Mouse (Mus musculus): Measurements from ENCODE around the gene Abcd1. TPM values are rescaled to one million over a fixed set of nuclear protein-coding genes. Genes with fewer than 3 reads are reported as not detected.

Gene Abcd1
- polyA plus RNA-seq, 1 experiment from 2014 or later = 9.3 TPM

GRCm38 (mm10) chrX:73675231-73675630 lies 41.2 kb upstream of the Abcd1 start:
- H3K27ac ChIP-seq (replicated peaks) = no peak overlapping the region
- H3K4me2 ChIP-seq (replicated peaks; ENCODE audit: low read depth) = peak overlapping the region; percentile 66
- no peak overlapping the region for H3K4me3 ChIP-seq (ENCODE audit: low read depth, low read length)
- TF ChIP-seq EP300 (optimal IDR thresholded peaks at IDR 0.05) (no peak), CTCF (IDR thresholded peaks at IDR 0.05; ENCODE audit: low read depth) (no peak)
- no peaks in the 10 kb centered on the region for H3K27me3 ChIP-seq (ENCODE audit: control insufficient read depth, insufficient read depth, low read length)
- H3K36me3 ChIP-seq (ENCODE audit: control insufficient read depth, insufficient read depth, low read length) = no peaks in the 10 kb centered on the region
- no peaks in the 10 kb centered on the region for H3K4me1 ChIP-seq (replicated peaks; ENCODE audit: control insufficient read depth, insufficient read depth)
- ATAC-seq (ENCODE audit: low FRiP score, low TSS enrichment) = no peak
- no peaks in the 10 kb centered on the region for H3K9me3 ChIP-seq (ENCODE audit: control insufficient read depth, low read length)
- DNase-seq (ENCODE audit: low spot score) = no peak
- H3K9ac ChIP-seq (ENCODE audit: low read length) = no peak overlapping the region
- 59% methylated on average over 2 of the region's 2 CpGs for WGBS

- no peaks in the 10 kb centered on the region for H3K27me3 ChIP-seq (ENCODE audit: control insufficient read depth, insufficient read depth, low read length)
- H3K27ac ChIP-seq (replicated peaks) = no peak overlapping the region
- H3K4me3 ChIP-seq (ENCODE audit: low read depth, low read length) = no peak overlapping the region
- WGBS = 93% methylated on average over 4 of the region's 4 CpGs
- no peak overlapping the region for H3K4me2 ChIP-seq (replicated peaks; ENCODE audit: low read depth)
- H3K9ac ChIP-seq (ENCODE audit: low read length) = no peak overlapping the region
- H3K4me1 ChIP-seq (replicated peaks; ENCODE audit: control insufficient read depth, insufficient read depth) = no peaks in the 10 kb centered on the region
- DNase-seq (ENCODE audit: low spot score) (no peak), ATAC-seq (ENCODE audit: low FRiP score, low TSS enrichment) (no peak)
- TF ChIP-seq EP300 (optimal IDR thresholded peaks at IDR 0.05) (no peak), CTCF (IDR thresholded peaks at IDR 0.05; ENCODE audit: low read depth) (no peak)
- no peaks in the 10 kb centered on the region for H3K36me3 ChIP-seq (ENCODE audit: control insufficient read depth, insufficient read depth, low read length)
- no peaks in the 10 kb centered on the region for H3K9me3 ChIP-seq (ENCODE audit: control insufficient read depth, low read length)
Observed at GRCm38 (mm10) chrX:73676668-73677067, 39.7 kb upstream of the Abcd1 start.

GRCm38 (mm10) chrX:73684156-73684555 lies 32.2 kb upstream of the Abcd1 start:
- H3K36me3 ChIP-seq (ENCODE audit: control insufficient read depth, insufficient read depth, low read length) = 0 out of 2 replicates have a peak, but pooled peaks cover 3% of the 10 kb centered on the region

GRCm38 (mm10) chrX:73684978-73685377 lies 31.4 kb upstream of the Abcd1 start:
- Histone ChIP-seq H3K36me3 (ENCODE audit: control insufficient read depth, insufficient read depth, low read length) (0 out of 2 replicates have a peak, but pooled peaks cover 3% of the 10 kb centered on the region), H3K9me3 (ENCODE audit: control insufficient read depth, low read length) (no peaks in the 10 kb centered on the region), H3K4me2 (replicated peaks; ENCODE audit: low read depth) (no peak overlapping the region), H3K4me3 (ENCODE audit: low read depth, low read length) (no peak overlapping the region), H3K27me3 (ENCODE audit: control insufficient read depth, insufficient read depth, low read length) (no peaks in the 10 kb centered on the region), H3K4me1 (replicated peaks; ENCODE audit: control insufficient read depth, insufficient read depth) (no peaks in the 10 kb centered on the region), H3K27ac (replicated peaks) (peak overlapping the region; percentile 71), H3K9ac (ENCODE audit: low read length) (no peak overlapping the region)
- TF ChIP-seq EP300 (optimal IDR thresholded peaks at IDR 0.05) = no peak
- no peak for TF ChIP-seq CTCF (IDR thresholded peaks at IDR 0.05; ENCODE audit: low read depth)
- DNase-seq (ENCODE audit: low spot score) (no peak), ATAC-seq (ENCODE audit: low FRiP score, low TSS enrichment) (peak; percentile 82)

More at GRCm38 (mm10) chrX:73684156-73684555, 32.2 kb upstream of the Abcd1 start:
- Histone ChIP-seq H3K4me2 (replicated peaks; ENCODE audit: low read depth) (no peak overlapping the region), H3K4me3 (ENCODE audit: low read depth, low read length) (no peak overlapping the region), H3K4me1 (replicated peaks; ENCODE audit: control insufficient read depth, insufficient read depth) (no peaks in the 10 kb centered on the region), H3K27ac (replicated peaks) (no peak overlapping the region), H3K9me3 (ENCODE audit: control insufficient read depth, low read length) (no peaks in the 10 kb centered on the region), H3K9ac (ENCODE audit: low read length) (no peak overlapping the region), H3K27me3 (ENCODE audit: control insufficient read depth, insufficient read depth, low read length) (no peaks in the 10 kb centered on the region)
- TF ChIP-seq EP300 (optimal IDR thresholded peaks at IDR 0.05) (no peak), CTCF (IDR thresholded peaks at IDR 0.05; ENCODE audit: low read depth) (no peak)
- WGBS = 80% methylated on average over 2 of the region's 2 CpGs
- DNase-seq (ENCODE audit: low spot score) (no peak), ATAC-seq (ENCODE audit: low FRiP score, low TSS enrichment) (no peak)

DNA sequence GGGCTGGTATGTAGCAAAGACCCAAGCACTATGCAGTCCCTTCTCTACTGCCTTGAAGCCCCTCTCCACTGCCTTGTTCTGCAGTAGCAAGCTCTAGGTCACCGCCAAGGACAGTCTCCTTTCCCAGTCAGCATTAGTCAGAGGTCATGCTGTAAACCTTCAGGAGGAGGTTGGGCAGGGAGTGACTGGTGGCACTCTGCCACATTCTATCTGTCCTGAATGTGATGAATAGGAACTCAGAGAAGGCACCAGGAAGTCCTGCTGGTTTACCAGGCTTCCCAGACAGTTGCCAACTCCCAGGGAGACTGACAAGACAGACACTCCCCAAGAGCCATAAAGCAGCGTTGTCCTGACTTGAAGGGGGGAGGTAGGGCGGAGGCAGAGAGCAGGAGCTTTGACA lies 30.8 kb upstream of the Abcd1 start:
- no peak overlapping the region for H3K4me2 ChIP-seq (replicated peaks; ENCODE audit: low read depth)
- ATAC-seq (ENCODE audit: low FRiP score, low TSS enrichment) (peak; percentile 80), DNase-seq (ENCODE audit: low spot score) (peak; percentile 59)
- H3K9ac ChIP-seq (ENCODE audit: low read length) = no peak overlapping the region
- no peaks in the 10 kb centered on the region for H3K9me3 ChIP-seq (ENCODE audit: control insufficient read depth, low read length)
- WGBS = 39% methylated on average over 3 of the region's 3 CpGs
- no peak for TF ChIP-seq EP300 (optimal IDR thresholded peaks at IDR 0.05)
- no peak for TF ChIP-seq CTCF (IDR thresholded peaks at IDR 0.05; ENCODE audit: low read depth)
- no peaks in the 10 kb centered on the region for H3K27me3 ChIP-seq (ENCODE audit: control insufficient read depth, insufficient read depth, low read length)
- H3K27ac ChIP-seq (replicated peaks) = peak overlapping the region; percentile 71
- H3K4me1 ChIP-seq (replicated peaks; ENCODE audit: control insufficient read depth, insufficient read depth) = no peaks in the 10 kb centered on the region
- no peak overlapping the region for H3K4me3 ChIP-seq (ENCODE audit: low read depth, low read length)
- 0 out of 2 replicates have a peak, but pooled peaks cover 3% of the 10 kb centered on the region for H3K36me3 ChIP-seq (ENCODE audit: control insufficient read depth, insufficient read depth, low read length)

DNA sequence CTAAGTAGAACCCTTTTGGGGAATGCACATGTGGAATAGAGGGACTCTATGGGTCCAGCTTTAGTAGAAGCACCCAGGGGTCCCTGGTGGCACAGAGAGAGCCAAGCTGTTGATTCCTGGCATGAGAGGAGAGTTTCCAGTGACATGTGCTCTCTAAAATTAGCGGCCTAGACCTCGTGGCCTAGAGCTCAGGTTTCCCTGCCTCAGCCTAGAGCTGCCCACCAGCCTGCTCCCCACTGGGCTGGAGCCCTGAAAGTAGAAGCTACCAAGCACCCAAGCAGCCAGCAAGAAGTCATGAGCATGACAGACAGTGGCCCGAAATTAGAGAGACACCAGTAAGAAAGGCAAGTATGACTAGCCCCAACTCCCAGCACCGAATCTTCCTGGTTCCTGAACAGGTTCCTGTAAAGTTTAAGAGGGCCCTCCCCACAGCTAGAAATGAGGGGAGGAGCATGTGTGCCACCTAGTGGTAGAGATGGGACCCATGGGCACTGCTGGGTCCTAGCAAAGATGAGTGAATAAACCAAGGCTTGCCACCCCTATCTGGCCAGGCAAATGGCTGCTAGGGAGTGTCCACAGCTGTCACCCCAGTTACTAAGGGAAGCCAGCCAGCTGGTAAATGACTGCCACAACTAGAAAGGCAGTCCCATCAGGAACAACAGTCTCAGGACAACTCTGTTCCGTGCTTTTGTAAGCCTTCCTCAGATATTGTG lies 25.3 kb upstream of the Abcd1 start:
- Histone ChIP-seq H3K36me3 (ENCODE audit: control insufficient read depth, insufficient read depth, low read length) (0 out of 2 replicates have a peak, but pooled peaks cover 3% of the 10 kb centered on the region), H3K27ac (replicated peaks) (no peak overlapping the region), H3K9ac (ENCODE audit: low read length) (no peak overlapping the region), H3K4me3 (ENCODE audit: low read depth, low read length) (no peak overlapping the region), H3K4me1 (replicated peaks; ENCODE audit: control insufficient read depth, insufficient read depth) (no peaks in the 10 kb centered on the region), H3K27me3 (ENCODE audit: control insufficient read depth, insufficient read depth, low read length) (no peaks in the 10 kb centered on the region), H3K4me2 (replicated peaks; ENCODE audit: low read depth) (no peak overlapping the region), H3K9me3 (ENCODE audit: control insufficient read depth, low read length) (no peaks in the 10 kb centered on the region)
- 55% methylated on average over 3 of the region's 5 CpGs for WGBS
- ATAC-seq (ENCODE audit: low FRiP score, low TSS enrichment) (peak; percentile 80), DNase-seq (ENCODE audit: low spot score) (peak; percentile 60)
- TF ChIP-seq EP300 (optimal IDR thresholded peaks at IDR 0.05) = no peak
- TF ChIP-seq CTCF (IDR thresholded peaks at IDR 0.05; ENCODE audit: low read depth) = peak; percentile 82

All from stomach, postnatal 0 days (tissue).